Mouse (Mus musculus): ENCODE data around the gene Rfng. TPM values are rescaled to one million over a fixed set of nuclear protein-coding genes. Genes with fewer than 3 reads are reported as not detected.
"Not testable (repeated sequence)": the region's sequence is repeated elsewhere in the genome, so short reads cannot be mapped to it uniquely, and the experiment has no call there.

Rfng gene
- polyA plus RNA-seq, 1 experiment from 2014 or later = 6.3 TPM

DNA sequence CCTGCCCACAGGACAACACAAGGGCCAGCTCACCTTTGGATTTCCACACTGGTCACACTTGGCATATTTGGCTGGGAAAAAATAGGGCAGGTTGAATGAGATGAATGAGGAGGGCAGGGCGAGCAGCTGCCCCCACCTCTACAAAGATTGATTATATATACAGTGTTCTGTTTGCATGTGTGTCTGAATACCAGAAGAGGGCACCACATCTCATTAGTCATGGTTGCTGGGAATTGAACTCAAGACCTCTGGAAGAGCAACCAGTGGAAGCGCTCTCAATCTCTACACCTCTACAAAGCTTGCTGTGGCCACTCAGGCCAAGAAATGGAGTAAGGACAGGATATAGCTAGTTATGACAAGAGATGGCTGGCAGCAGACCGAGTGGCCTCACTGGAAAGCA lies 5.8 kb upstream of the Rfng start:
- no peak overlapping the region for H3K9ac ChIP-seq (replicated peaks)
- H3K27ac ChIP-seq (ENCODE audit: low read depth) = no peak overlapping the region
- ATAC-seq (peak; percentile 16; the same call in 1 of the 2 replicates), DNase-seq (no peak)
- no peaks in the 10 kb centered on the region for H3K9me3 ChIP-seq (ENCODE audit: low read length)
- 82% methylated on average over 3 of the region's 3 CpGs for whole genome bisulfite sequencing (ENCODE audit: insufficient replicate concordance)
- peaks cover 12% of the 10 kb centered on the region for H3K4me1 ChIP-seq (ENCODE audit: insufficient read depth)
- no peaks in the 10 kb centered on the region for H3K27me3 ChIP-seq (ENCODE audit: insufficient read depth, low read length)
- no peak overlapping the region for H3K4me3 ChIP-seq (ENCODE audit: low read depth, low read length)
- H3K36me3 ChIP-seq (replicated peaks; ENCODE audit: insufficient read depth, low read length) = peaks cover 72% of the 10 kb centered on the region
- TF ChIP-seq CTCF (IDR thresholded peaks at IDR 0.05; ENCODE audit: low read depth) (no peak), EP300 (IDR thresholded peaks at IDR 0.05; ENCODE audit: low read depth) (no peak)
- no peak overlapping the region for H3K4me2 ChIP-seq (ENCODE audit: low read depth, low read length)

- H3K9ac ChIP-seq (replicated peaks) = no peak overlapping the region
- H3K4me1 ChIP-seq (ENCODE audit: insufficient read depth) = peaks cover 12% of the 10 kb centered on the region
- H3K36me3 ChIP-seq (replicated peaks; ENCODE audit: insufficient read depth, low read length) = peaks cover 72% of the 10 kb centered on the region
- H3K9me3 ChIP-seq (ENCODE audit: low read length) = no peaks in the 10 kb centered on the region
- DNase-seq = no peak
- H3K27me3 ChIP-seq (ENCODE audit: insufficient read depth, low read length) = no peaks in the 10 kb centered on the region
- ATAC-seq = no peak
- no peak overlapping the region for H3K27ac ChIP-seq (ENCODE audit: low read depth)
- 74% methylated on average over 4 of the region's 4 CpGs for WGBS (ENCODE audit: insufficient replicate concordance)
- H3K4me2 ChIP-seq (ENCODE audit: low read depth, low read length) = no peak overlapping the region
- TF ChIP-seq CTCF (IDR thresholded peaks at IDR 0.05; ENCODE audit: low read depth) (no peak), EP300 (IDR thresholded peaks at IDR 0.05; ENCODE audit: low read depth) (no peak)
- H3K4me3 ChIP-seq (ENCODE audit: low read depth, low read length) = no peak overlapping the region
These were observed 5.3 kb upstream of the Rfng start for GRCm38 (mm10) chr11:120789355-120789754.

- DNase-seq; H3K4me3 ChIP-seq (ENCODE audit: low read depth, low read length); H3K27me3 ChIP-seq (ENCODE audit: insufficient read depth, low read length); H3K27ac ChIP-seq (ENCODE audit: low read depth); H3K4me2 ChIP-seq (ENCODE audit: low read depth, low read length); H3K9me3 ChIP-seq (ENCODE audit: low read length); ATAC-seq; H3K9ac ChIP-seq (replicated peaks): not testable (repeated sequence)
- Histone ChIP-seq H3K36me3 (replicated peaks; ENCODE audit: insufficient read depth, low read length) (peaks cover 63% of the 10 kb centered on the region), H3K4me1 (ENCODE audit: insufficient read depth) (peaks cover 16% of the 10 kb centered on the region)
- 75% methylated on average over 9 of the region's 10 CpGs for WGBS (ENCODE audit: insufficient replicate concordance)
These were observed 4.5 kb upstream of the Rfng start for GRCm38 (mm10) chr11:120788460-120788859.

- ATAC-seq (no peak), DNase-seq (no peak)
- Histone ChIP-seq H3K36me3 (replicated peaks; ENCODE audit: insufficient read depth, low read length) (peaks cover 30% of the 10 kb centered on the region), H3K4me1 (ENCODE audit: insufficient read depth) (peaks cover 19% of the 10 kb centered on the region), H3K9ac (replicated peaks) (peak overlapping the region; percentile 88), H3K4me3 (ENCODE audit: low read depth, low read length) (peak overlapping the region; percentile 90), H3K9me3 (ENCODE audit: low read length) (no peaks in the 10 kb centered on the region), H3K27me3 (ENCODE audit: insufficient read depth, low read length) (no peaks in the 10 kb centered on the region), H3K27ac (ENCODE audit: low read depth) (no peak overlapping the region), H3K4me2 (ENCODE audit: low read depth, low read length) (peak overlapping the region; percentile 100)
- TF ChIP-seq CTCF (IDR thresholded peaks at IDR 0.05; ENCODE audit: low read depth) = no peak
- no peak for TF ChIP-seq EP300 (IDR thresholded peaks at IDR 0.05; ENCODE audit: low read depth)
- WGBS (ENCODE audit: insufficient replicate concordance) = 33% methylated on average over 9 of the region's 9 CpGs
These were observed 1.1 kb upstream of the Rfng start for GRCm38 (mm10) chr11:120785145-120785544.

DNA sequence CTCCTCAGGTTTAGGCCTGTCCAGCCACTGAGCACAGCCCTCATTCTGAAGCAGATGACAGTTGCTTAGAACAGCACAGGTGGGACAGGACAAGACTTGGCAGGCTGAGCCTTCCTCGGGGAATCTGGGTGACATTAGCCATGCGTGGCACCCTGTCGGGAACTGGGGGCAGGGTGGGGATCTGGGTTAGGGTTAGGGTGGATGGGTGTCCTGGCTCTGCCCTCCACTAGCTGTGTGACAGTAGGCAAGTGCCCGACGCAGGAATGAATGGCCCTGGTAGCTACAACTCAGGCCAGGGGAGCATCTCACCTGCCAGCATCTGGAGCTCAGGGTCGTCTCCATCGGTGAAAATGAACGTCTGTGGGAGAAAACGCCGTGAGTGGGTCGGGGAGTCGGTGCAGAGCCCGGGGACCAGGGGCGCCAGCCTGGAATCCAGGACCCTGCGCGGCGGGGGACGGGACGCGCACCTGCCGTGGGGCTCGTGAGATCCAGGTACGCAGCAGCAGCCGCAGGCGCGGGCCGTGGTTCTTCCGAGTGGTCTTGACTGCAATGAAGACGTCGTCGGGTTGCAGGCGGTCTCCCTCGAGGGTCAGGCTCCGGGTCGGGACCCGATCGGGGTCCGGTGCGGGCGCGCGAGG lies 462 bp downstream of the Rfng start:
- Histone ChIP-seq H3K36me3 (replicated peaks; ENCODE audit: insufficient read depth, low read length) (peaks cover 17% of the 10 kb centered on the region), H3K4me1 (ENCODE audit: insufficient read depth) (peaks cover 19% of the 10 kb centered on the region), H3K27ac (ENCODE audit: low read depth) (peak overlapping the region; percentile 77), H3K9me3 (ENCODE audit: low read length) (no peaks in the 10 kb centered on the region), H3K4me3 (ENCODE audit: low read depth, low read length) (peak overlapping the region; percentile 90), H3K4me2 (ENCODE audit: low read depth, low read length) (peak overlapping the region; percentile 100), H3K27me3 (ENCODE audit: insufficient read depth, low read length) (no peaks in the 10 kb centered on the region), H3K9ac (replicated peaks) (peak overlapping the region; percentile 88)
- TF ChIP-seq CTCF (IDR thresholded peaks at IDR 0.05; ENCODE audit: low read depth) = no peak
- TF ChIP-seq EP300 (IDR thresholded peaks at IDR 0.05; ENCODE audit: low read depth) = no peak
- WGBS (ENCODE audit: insufficient replicate concordance) = 3% methylated on average over 41 of the region's 42 CpGs
- ATAC-seq (peak; percentile 4; the same call in 1 of the 2 replicates), DNase-seq (no peak)

DNA sequence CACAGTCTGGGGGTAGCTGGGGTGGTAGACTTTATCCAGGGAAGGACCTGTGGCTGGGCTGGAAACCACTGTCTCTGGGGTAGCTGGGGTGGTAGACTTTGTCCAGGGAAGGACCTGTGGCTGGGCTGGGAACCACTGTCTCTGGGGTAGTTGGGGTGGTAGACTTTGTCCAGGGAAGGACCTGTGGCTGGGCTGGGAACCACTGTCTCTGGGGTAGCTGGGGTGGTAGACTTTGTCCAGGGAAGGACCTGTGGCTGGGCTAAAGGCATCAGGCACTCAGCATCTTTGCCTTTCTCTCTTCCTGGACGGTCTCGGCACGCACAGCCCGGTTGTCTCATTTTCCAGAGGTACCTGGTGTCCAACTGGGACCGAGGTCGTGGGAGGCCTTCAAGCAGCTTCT lies 2.6 kb downstream of the Rfng start:
- not testable (repeated sequence) for DNase-seq; ATAC-seq; H3K9ac ChIP-seq (replicated peaks); H3K4me2 ChIP-seq (ENCODE audit: low read depth, low read length); H3K27me3 ChIP-seq (ENCODE audit: insufficient read depth, low read length); H3K4me3 ChIP-seq (ENCODE audit: low read depth, low read length); H3K9me3 ChIP-seq (ENCODE audit: low read length); H3K36me3 ChIP-seq (replicated peaks; ENCODE audit: insufficient read depth, low read length); H3K27ac ChIP-seq (ENCODE audit: low read depth)
- peaks cover 19% of the 10 kb centered on the region for H3K4me1 ChIP-seq (ENCODE audit: insufficient read depth)
- WGBS (ENCODE audit: insufficient replicate concordance) = 88% methylated on average over 6 of the region's 6 CpGs

GRCm38 (mm10) chr11:120779876-120780275 lies 4.1 kb downstream of the Rfng start:
- Histone ChIP-seq H3K27ac (ENCODE audit: low read depth) (no peak overlapping the region), H3K27me3 (ENCODE audit: insufficient read depth, low read length) (no peaks in the 10 kb centered on the region), H3K4me1 (ENCODE audit: insufficient read depth) (peaks cover 10% of the 10 kb centered on the region), H3K4me3 (ENCODE audit: low read depth, low read length) (no peak overlapping the region), H3K9me3 (ENCODE audit: low read length) (no peaks in the 10 kb centered on the region), H3K9ac (replicated peaks) (no peak overlapping the region), H3K36me3 (replicated peaks; ENCODE audit: insufficient read depth, low read length) (no peaks in the 10 kb centered on the region), H3K4me2 (ENCODE audit: low read depth, low read length) (no peak overlapping the region)
- ATAC-seq (no peak), DNase-seq (no peak)
- TF ChIP-seq CTCF (IDR thresholded peaks at IDR 0.05; ENCODE audit: low read depth) (no peak), EP300 (IDR thresholded peaks at IDR 0.05; ENCODE audit: low read depth) (no peak)
- WGBS (ENCODE audit: insufficient replicate concordance) = 83% methylated on average over 1 of the region's 1 CpGs

Data from liver, postnatal 0 days (tissue).